Mouse (Mus musculus) brain, embryonic 14.5 days (tissue): ENCODE measurements around the gene Ppp1r8.

Source experiments
- CTCF ChIP-seq: fragments of 200-500 bp; IDR thresholded peaks from 2 replicates; pipeline ENCODE4 v1.5.1; 2012; ENCODE audit warnings: inconsistent platforms, mild to moderate bottlenecking, moderate library complexity, borderline replicate concordance; ENCODE audit not compliant: insufficient read depth, insufficient read length; ENCODE audit errors: extremely low read depth
- POLR2A ChIP-seq: fragments of 200-500 bp; IDR thresholded peaks from 2 replicates; pipeline ENCODE4 v1.6.1; 2012; ENCODE audit warnings: mild to moderate bottlenecking, inconsistent platforms, borderline replicate concordance; ENCODE audit not compliant: poor library complexity, insufficient read depth, insufficient read length, severe bottlenecking; ENCODE audit errors: extremely low read depth

- TF ChIP-seq CTCF (no peak), POLR2A (no peak)
Measured at GRCm38 (mm10) chr4:132871116-132871515, 28.1 kb upstream of the Ppp1r8 start.
